Mouse (Mus musculus) T-cell, adult 66 days (primary cell): ENCODE results near the gene Tcn2. TPM values are rescaled to one million over a fixed set of nuclear protein-coding genes. Genes with fewer than 3 reads are reported as not detected.

Experiments used
- total RNA-seq, 2 experiments: library from RNA; stranded (reverse); gene quantifications; 3 replicates in 1 of 2; 4 replicates in 1 of 2; pipeline ENCODE4 v1.2.4; 2023

Gene Tcn2
- 10 to 100 TPM; 10.1 to 12.0 TPM for total RNA-seq

DNA sequence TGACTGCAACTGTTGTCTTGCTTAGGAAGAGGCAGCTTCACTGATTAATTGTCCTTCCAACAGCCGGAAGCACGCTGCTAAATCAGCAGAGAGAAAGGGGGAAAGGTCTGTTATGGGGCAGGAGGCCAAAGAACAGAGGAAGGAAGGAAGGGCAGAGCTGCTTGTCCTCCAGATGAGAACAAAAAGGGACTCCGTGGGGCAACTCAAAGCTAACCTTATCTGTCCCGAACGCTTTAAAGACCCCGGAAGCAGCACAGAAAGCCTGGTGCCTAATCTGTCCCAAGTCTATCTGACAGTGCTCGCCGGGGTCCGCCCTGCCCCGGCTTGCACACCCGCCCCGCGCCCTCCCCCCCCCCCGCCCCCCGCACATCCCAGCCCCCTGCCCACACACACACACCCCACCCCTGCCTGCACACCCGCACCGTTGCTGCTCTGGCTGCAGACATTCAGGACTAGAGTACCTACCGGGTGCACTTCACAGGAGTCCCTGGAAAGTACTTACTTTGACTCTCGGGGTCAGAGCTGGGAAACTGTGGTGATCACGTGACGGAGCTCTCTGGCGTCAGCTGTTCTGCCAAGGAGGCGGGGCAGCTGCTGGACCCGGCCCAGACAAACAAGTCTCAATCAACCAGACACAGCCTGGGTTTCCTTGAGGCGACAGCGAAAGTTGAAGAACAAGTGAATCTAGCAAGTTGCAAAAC is at the start of gene Tcn2:
TSS of gene Tcn2 (minus strand) at position 649 of the 701 bp plus-strand sequence.

DNA sequence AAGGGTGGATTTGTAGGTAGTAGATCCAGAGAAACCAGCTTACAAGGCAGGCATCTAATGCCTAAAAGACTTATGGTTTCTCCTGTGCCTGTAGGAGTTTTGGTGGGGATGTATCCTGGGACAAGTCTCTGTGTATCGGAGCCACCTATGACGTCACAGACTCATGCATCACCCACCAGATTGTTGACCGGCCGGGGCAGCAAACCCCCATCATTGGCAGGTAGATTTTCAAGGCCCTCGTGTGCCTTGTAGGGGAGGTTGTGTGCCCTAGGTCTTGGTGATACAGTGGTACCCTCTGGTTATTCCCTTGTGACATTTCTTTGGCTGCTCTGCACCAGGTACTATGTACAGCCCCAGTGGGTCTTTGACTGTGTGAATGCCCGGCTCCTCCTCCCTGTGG is 44.7 kb upstream of the Tcn2 start, which contains the start of gene 4930556J24Rik:
TSS of gene 4930556J24Rik (minus strand) at position 101 of the 400 bp plus-strand sequence.

DNA sequence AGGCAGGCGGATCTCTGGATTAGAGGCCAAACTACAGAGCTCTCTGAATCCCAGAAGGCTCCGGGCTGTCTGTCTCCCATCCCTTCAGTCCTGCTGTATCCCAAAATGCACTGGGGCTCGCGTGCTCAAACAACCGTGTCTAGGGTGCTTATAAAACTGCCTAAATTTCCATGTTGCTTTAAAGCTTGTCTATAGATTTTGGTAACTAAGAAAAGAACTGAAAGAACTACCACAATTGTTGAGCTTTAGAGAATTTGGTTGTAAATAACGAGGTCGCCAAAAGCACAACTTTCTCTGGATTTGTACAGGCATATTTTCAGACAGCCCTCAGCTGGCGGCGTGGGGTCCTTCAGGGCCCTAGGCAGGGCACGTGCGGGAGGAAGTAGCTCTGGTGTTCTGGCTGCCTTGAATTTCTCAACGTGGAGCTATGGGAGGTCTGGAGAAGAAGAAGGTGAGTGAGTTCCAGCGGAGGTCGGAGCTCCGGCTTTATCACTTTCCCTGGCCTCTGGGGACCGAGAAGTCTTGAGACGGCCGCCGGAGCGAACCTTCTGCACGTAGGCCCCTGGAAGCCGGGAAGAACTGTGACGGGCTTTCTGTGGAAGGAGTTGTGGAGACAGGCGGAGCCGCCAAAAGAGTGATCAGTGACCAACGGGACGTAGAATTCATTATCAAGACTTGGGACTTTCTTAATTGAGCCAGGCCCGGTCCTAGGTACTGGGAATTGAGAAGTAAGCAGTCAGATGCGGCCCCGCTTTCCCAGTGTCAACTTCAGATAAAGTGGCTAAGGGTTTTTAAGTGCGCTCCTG is 31.9 kb upstream of the Tcn2 start, which contains the start of gene Pes1:
TSS of gene Pes1 (plus strand) at position 366 of the 806 bp plus-strand sequence.

DNA sequence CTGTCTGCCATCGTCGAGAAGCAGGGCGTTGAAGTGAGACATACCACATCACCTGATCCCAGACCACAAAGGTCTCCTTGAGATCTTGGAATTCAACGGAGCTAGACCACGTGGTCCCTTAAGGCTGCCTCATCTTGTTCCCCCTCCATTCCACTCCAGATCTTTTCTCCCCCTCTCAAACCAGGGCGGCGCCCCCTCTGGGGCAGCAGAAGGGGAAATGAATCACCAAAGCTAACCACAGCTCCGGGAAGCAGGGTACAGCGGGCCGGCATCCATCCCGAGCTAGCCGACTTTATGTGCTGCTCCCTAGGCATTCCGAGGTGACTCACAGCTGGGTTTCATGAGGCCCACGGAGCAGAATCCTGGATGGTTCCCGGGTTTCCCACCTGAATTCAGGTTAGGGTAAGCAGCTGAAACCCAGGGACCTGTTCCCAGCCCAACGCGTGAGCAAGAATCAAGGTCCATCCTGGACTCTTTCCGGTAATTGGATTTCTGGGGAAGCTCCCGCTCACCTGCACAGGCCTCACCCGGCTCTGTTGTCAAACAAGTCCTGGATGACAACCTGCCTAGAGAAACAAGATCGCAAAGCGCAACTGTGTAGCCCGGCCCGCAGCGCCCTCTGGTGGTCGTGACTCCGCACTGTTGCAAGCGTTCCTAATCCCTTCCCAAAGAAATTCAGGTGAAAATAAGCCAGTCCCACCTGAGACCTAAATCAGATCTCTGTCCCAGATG is 17.7 kb downstream of the Tcn2 start, which contains the start of gene Slc35e4:
TSS of gene Slc35e4 (minus strand) at position 556 of the 732 bp plus-strand sequence.

DNA sequence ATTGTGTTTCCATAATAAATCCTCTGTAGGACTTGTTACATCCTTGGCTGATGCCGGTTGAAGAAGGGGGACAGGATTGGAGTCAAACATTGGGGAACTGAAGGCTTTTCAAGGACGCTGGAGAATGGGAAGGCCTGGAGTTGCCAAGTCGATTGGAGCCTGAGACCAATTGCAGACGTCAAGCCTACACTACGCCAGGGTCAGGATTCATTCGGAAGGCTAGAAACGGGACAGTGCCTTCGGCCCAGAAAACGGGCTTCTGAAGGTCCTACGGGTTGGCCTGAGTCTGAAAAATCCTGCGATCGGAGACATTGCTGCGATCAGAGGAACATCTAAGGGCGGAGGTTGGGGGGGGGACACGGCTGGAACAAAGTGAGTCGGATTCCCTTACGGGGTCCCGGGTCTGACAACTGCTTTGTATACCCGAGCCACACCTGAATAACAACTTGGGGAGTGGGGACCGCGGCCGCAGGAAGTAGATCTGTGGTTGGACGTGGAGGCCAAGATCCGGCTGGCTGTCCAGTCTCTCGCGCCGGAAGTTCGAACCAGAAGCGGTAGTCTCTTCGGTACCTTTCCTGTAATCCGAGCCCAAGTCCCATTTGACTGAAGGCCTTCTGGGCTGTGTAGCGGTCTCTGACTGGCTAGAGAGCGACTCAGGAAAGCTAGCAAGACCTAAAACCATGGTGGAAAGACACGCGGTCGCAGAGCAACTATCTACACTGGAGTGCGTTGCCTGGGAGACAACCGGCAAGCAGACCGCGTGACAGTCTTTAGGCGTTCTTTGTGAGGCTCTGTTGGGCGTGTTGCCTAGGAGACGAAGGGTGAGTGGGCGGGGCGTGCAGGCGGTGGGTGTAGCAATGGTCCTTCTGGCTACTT is 37.3 kb downstream of the Tcn2 start, which contains the start of the genes 4921536K21Rik and Dusp18:
TSS of gene 4921536K21Rik (minus strand) at position 693 of the 876 bp plus-strand sequence.
TSS of gene Dusp18 (plus strand) at position 835 of the 876 bp plus-strand sequence.

Other genes with a start within 250 kb of the Tcn2 start
- gene Osbp2, start 68.3 kb downstream of the Tcn2 start, total RNA-seq = not detected
- gene 4921536K21Rik, start 37.1 kb downstream of the Tcn2 start, total RNA-seq = not detected
- under 1 TPM; 0.62 to 0.79 TPM for gene Dusp18, start 36.9 kb downstream of the Tcn2 start, total RNA-seq
- 1 to 10 TPM; 3.2 to 3.8 TPM for gene Slc35e4, start 17.5 kb downstream of the Tcn2 start, total RNA-seq
- gene Pes1, start 31.8 kb upstream of the Tcn2 start, total RNA-seq = 10 to 100 TPM; 66.0 to 70.9 TPM
- not detected for gene 4930556J24Rik, start 44.6 kb upstream of the Tcn2 start, total RNA-seq
- not detected for gene Gal3st1, start 51.5 kb upstream of the Tcn2 start, total RNA-seq
- gene Sec14l4, start 99.3 kb upstream of the Tcn2 start, total RNA-seq = not detected
- gene Sec14l3, start 132.7 kb upstream of the Tcn2 start, total RNA-seq = not detected
- 1 to 10 TPM; 1.3 to 1.6 TPM for gene Mtfp1, start 163.3 kb upstream of the Tcn2 start, total RNA-seq
- gene Sec14l2, start 191.3 kb upstream of the Tcn2 start, total RNA-seq = 1 to 10 TPM; 1.4 to 1.5 TPM
- gene Rnf215, start 203.0 kb upstream of the Tcn2 start, total RNA-seq = 10 to 100 TPM; 23.2 to 26.3 TPM
- gene Ccdc157, start 228.1 kb upstream of the Tcn2 start, total RNA-seq = 1 to 10 TPM; 5.7 to 7.2 TPM
- gene Sf3a1, start 228.2 kb upstream of the Tcn2 start, total RNA-seq = 10 to 100 TPM; 51.6 to 67.0 TPM